Mouse (Mus musculus) sigmoid colon, adult 10 weeks (tissue): ENCODE results near the gene Stag2. TPM values are rescaled to one million over a fixed set of nuclear protein-coding genes. Genes with fewer than 3 reads are reported as not detected.

Experiments used
- polyA plus RNA-seq: library from polyadenylated mRNA; stranded (reverse); fragments of 350-450 nt; fragmentation: Illumina TruSeq; extraction: RNeasy Lipid Tissue Mini Kit (QIAGEN cat#74804); gene quantifications from one replicate; pipeline ENCODE4 v1.2.3, GENCODE M21; 2014; ENCODE audit warnings: low read depth, low replicate concordance

Gene Stag2
- 229 TPM for polyA plus RNA-seq

DNA sequence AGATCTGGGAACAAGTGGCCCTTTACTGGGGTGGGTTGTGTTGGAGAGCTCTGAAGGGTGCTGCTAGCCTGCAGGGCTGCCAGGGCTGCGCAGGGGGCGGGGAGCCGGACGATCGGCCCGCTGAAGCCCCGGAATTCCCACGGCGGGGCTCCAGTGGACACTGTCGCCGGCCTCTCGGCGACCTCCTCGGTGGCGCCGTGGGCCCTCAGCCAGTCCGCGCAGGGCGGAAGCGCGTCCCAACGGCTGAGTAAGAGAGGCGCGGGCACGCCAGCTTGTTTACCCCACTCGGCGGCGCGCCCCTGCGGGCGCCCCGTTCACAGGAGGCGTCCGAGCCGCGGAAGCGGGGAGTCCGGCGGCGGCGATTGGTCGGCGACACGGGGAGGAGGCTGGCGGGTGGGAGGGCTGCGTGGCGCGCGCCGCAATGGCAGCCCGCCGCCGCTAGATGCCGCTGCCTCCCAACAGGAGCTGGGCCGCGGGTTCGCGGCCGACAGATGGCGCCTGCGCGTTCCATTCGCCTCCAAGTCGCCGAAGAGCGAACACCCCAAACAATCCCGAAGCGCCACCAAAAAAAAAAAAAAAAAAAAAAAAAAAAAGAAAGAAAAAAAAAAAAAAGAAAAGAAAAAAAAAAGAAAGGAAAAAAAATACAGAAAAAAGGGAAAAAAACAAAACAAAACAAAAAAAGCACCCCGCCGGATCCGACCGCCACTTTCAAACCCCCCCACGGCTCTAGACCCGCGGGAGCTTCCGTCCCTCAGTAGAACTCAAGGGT lies at the start of gene Stag2:
Gene Stag2, plus strand, starts transcription at position 530 of the 769 bp plus-strand sequence.

Other genes starting within 250 kb of the Stag2 start
- gene Thoc2, start 228.6 kb upstream of the Stag2 start, polyA plus RNA-seq = 185 TPM
- 237 TPM for gene Xiap, start 89.6 kb upstream of the Stag2 start, polyA plus RNA-seq